In the genomic region with DNA sequence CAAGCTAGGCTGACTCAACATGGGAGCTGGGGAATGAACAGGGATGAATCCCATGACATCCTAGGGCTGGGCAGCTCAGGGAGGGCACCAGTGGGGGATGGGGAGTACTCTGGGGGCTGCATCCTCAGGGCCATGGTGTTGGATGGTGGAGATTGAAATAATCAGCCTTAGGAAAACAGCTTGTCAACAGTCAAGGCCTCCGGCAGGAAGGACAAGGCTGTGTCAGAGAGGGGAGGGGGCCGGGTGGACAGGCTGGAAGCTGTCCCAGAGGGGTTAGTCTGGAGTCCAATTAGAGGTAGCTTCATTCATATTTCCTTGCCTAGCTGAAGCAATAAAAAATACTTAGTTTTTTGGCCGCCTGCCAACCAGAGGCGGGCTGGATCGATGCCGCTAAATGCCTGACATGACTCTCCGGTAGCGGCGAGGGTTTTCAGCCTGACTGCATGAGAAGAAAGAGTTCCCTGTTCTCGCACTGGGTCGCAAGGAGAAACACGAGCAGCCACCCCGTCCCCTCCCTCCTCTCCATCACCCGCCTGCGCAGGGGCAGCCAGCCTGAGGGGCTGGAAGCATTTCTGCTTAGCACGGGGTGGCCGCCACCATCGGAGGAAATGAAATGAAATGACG, we compare ENCODE assay signal across 9 mouse cellular contexts. TPM values are rescaled to one million over a fixed set of nuclear protein-coding genes. Genes with fewer than 3 reads are reported as not detected.
DNase-seq lines count a peak whose midpoint lies in the region; ATAC-seq and TF ChIP-seq lines count a peak whose summit lies in the region.
"Had no signal": no experiment of that assay in that cellular context is flagged by ENCODE, and none has a peak within 500 bp of the region (broad histone marks: within the 10 kb centered on the region; RNA-seq: fewer than 3 reads in every experiment).

No protein-coding gene starts in this region.

- TF ChIP-seq CTCF in brain, embryonic 14.5 days (IDR thresholded peaks at IDR 0.05; ENCODE audit: borderline replicate concordance, extremely low read depth, insufficient read depth, insufficient read length) = no peak

- H3K4me1 ChIP-seq in embryonic facial prominence, embryonic 14.5 days (ENCODE audit: control insufficient read depth, insufficient read depth, low read length) = peaks cover 36% of the 10 kb centered on the region
- peaks cover 72% of the 10 kb centered on the region for H3K4me1 ChIP-seq in neural tube, embryonic 13.5 days (replicated peaks)

- H3K9me3 ChIP-seq in embryonic facial prominence, embryonic 14.5 days (ENCODE audit: control insufficient read depth, low read length) = no peaks in the 10 kb centered on the region
- H3K9me3 ChIP-seq in neural tube, embryonic 13.5 days = no peaks in the 10 kb centered on the region

- H3K27ac ChIP-seq in embryonic facial prominence, embryonic 14.5 days (replicated peaks; ENCODE audit: low read depth, low read length) = peak overlapping the region; percentile 22
- peak overlapping the region; percentile 87 for H3K27ac ChIP-seq in neural tube, embryonic 13.5 days (replicated peaks)

- peaks cover 79% of the 10 kb centered on the region for H3K36me3 ChIP-seq in embryonic facial prominence, embryonic 14.5 days (ENCODE audit: control insufficient read depth, insufficient read depth, low read length)
- H3K36me3 ChIP-seq in neural tube, embryonic 13.5 days = peaks cover 60% of the 10 kb centered on the region

- no peak for TF ChIP-seq POLR2A in brain, embryonic 14.5 days (IDR thresholded peaks at IDR 0.05; ENCODE audit: borderline replicate concordance, extremely low read depth, insufficient read depth, insufficient read length, poor library complexity, severe bottlenecking)

- H3K4me3 ChIP-seq in embryonic facial prominence, embryonic 14.5 days (ENCODE audit: low read depth, low read length) = 0 out of 2 replicates have a peak overlapping the region, but pooled peaks have one; percentile 3
- H3K4me3 ChIP-seq in neural tube, embryonic 13.5 days = 0 out of 2 replicates have a peak overlapping the region, but pooled peaks have one; percentile 4
- H3K4me3 ChIP-seq: erythroblast, embryonic 14.5 days had no signal

- ATAC-seq in embryonic facial prominence, embryonic 14.5 days (ENCODE audit: low read depth) = peak; percentile 90
- ATAC-seq in neural tube, embryonic 13.5 days (ENCODE audit: low read depth) = peak; percentile 86

- H3K9ac ChIP-seq in embryonic facial prominence, embryonic 14.5 days (ENCODE audit: low read depth, low read length) = no peak overlapping the region
- H3K9ac ChIP-seq in neural tube, embryonic 13.5 days = peak overlapping the region; percentile 49

- peak; percentile 98 for DNase-seq in brain, embryonic 14.5 days (ENCODE audit: low read depth)
- peak; percentile 98 for DNase-seq in embryonic facial prominence, embryonic 14.5 days (ENCODE audit: low spot score)
- DNase-seq in heart, adult 8-10 months (ENCODE audit: low spot score) = peak; percentile 78
- peak; percentile 85 to 87 for DNase-seq in kidney, adult 8-10 months
- DNase-seq in left cerebral cortex, postnatal 36 days (ENCODE audit: low spot score in 2 of 2) = peak; percentile 56 to 76
- no peak for DNase-seq in c-Kit-positive CD71-positive TER-119-positive erythroid progenitor cells, embryonic 14.5 days (ENCODE audit: low spot score)
- no peak for DNase-seq in natural killer cell, adult 2 months (ENCODE audit: low spot score in 2 of 2)

- H3K4me2 ChIP-seq in embryonic facial prominence, embryonic 14.5 days (ENCODE audit: low read depth, low read length) = peak overlapping the region; percentile 34; the same call in 1 of the 2 replicates
- H3K4me2 ChIP-seq in neural tube, embryonic 13.5 days = peak overlapping the region; percentile 45

- H3K27me3 ChIP-seq in embryonic facial prominence, embryonic 14.5 days (replicated peaks; ENCODE audit: control insufficient read depth, insufficient read depth, low read length) = no peaks in the 10 kb centered on the region
- H3K27me3 ChIP-seq in neural tube, embryonic 13.5 days = no peaks in the 10 kb centered on the region; the same call in 1 of the 2 replicates

- WGBS in embryonic facial prominence, embryonic 14.5 days = 4% methylated on average over 18 of the region's 19 CpGs
- WGBS in neural tube, embryonic 13.5 days = 7% methylated on average over 19 of the region's 19 CpGs

- intact Hi-C loops in left cerebral cortex, postnatal 36 days (cut with DNase I) = no loop called here

RNA-seq across cellular contexts. Expression of gene Tle3, which starts 32.9 kb away (rescaled TPM):
- polyA plus RNA-seq in brain, embryonic 14.5 days (2012; rRNA removed) = 108 and 121 TPM in 2 replicates
- 25.5 and 31.4 TPM in 2 replicates for polyA plus RNA-seq in embryonic facial prominence, embryonic 14.5 days (2014; fragmentation: Nextera tagmentation; extraction: Ambion mirVana)
- 10 to 100 TPM in 3 of 4 experiments, 1 to 10 TPM in 1; 9.7 to 16.2 (median 14.0) TPM for total RNA-seq in heart, adult 8-10 months (2022)
- total RNA-seq in left cerebral cortex, postnatal 36 days (2021) = 10 to 100 TPM; 57.6 to 67.1 TPM
- polyA plus RNA-seq in neural tube, embryonic 13.5 days (2015; fragmentation: Nextera tagmentation; extraction: Ambion mirVana) = 31.1 and 33.7 TPM in 2 replicates

Comparison
In these comparisons a context has a peak if more than half of its experiments do, and no peak if none do; other contexts are left out.
1. DNase-seq: peak in brain, embryonic 14.5 days (single experiment), embryonic facial prominence, embryonic 14.5 days (single experiment), heart, adult 8-10 months (single experiment), kidney, adult 8-10 months (2 of 2) and left cerebral cortex, postnatal 36 days (2 of 2); none in c-Kit-positive CD71-positive TER-119-positive erythroid progenitor cells, embryonic 14.5 days (single experiment) and natural killer cell, adult 2 months (0 of 2).